Comparison of ENCODE assay signal across 10 mouse cellular contexts in the genomic region with DNA sequence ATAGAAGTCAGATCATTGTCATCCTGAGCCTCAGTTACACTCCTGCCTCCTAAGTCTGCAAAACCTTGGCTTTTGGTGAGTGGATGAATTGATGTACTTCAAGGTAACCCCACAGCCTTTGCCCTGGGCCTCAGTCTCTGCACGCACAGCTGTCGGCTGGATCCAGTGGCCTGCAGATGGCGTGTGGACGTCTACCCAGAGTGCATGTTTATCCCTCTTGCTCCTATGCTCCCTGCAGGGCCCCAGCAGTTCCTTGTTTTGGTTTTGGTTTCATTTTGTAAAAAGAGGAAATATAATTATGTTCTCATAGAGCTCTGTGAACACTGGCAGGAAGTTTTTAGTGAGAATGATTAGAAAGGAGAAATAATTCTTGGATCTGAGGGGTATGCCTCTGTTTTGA. TPM values are rescaled to one million over a fixed set of nuclear protein-coding genes. Genes with fewer than 3 reads are reported as not detected.
DNase-seq lines count a peak whose midpoint lies in the region; ATAC-seq and TF ChIP-seq lines count a peak whose summit lies in the region.
"Had no signal": no experiment of that assay in that cellular context is flagged by ENCODE, and none has a peak within 500 bp of the region (broad histone marks: within the 10 kb centered on the region; RNA-seq: fewer than 3 reads in every experiment).

No protein-coding gene starts in this region.

- no peaks in the 10 kb centered on the region for H3K9me3 ChIP-seq in hindbrain, postnatal 0 days (ENCODE audit: low read length)
- H3K9me3 ChIP-seq in hindbrain, embryonic 13.5 days: no peaks in the 10 kb centered on the region
- H3K9me3 ChIP-seq in heart, embryonic 15.5 days (replicated peaks): no peaks in the 10 kb centered on the region
- H3K9me3 ChIP-seq: hindbrain, embryonic 15.5 days had no signal

- no peak for ATAC-seq in hindbrain, postnatal 0 days
- ATAC-seq in hindbrain, embryonic 13.5 days (ENCODE audit: low FRiP score): no peak
- no peak; the same call in 1 of the 2 replicates for ATAC-seq in heart, embryonic 15.5 days (replicated peaks; ENCODE audit: insufficient number of reproducible peaks, insufficient read depth, low FRiP score, low read depth)
- ATAC-seq: Patski had no signal

- H3K4me3 ChIP-seq in hindbrain, postnatal 0 days (ENCODE audit: low read length): no peak overlapping the region
- no peak overlapping the region for H3K4me3 ChIP-seq in hindbrain, embryonic 13.5 days
- no peak overlapping the region for H3K4me3 ChIP-seq in heart, embryonic 15.5 days
- H3K4me3 ChIP-seq: hindbrain, embryonic 15.5 days had no signal

- no peaks in the 10 kb centered on the region for H3K4me1 ChIP-seq in hindbrain, postnatal 0 days (ENCODE audit: insufficient read depth, low read length)
- peaks cover 12% of the 10 kb centered on the region for H3K4me1 ChIP-seq in hindbrain, embryonic 13.5 days (replicated peaks)
- H3K4me1 ChIP-seq in heart, embryonic 15.5 days (replicated peaks): peaks cover 13% of the 10 kb centered on the region

- peak; percentile 47 for TF ChIP-seq CTCF in hindbrain, postnatal 0 days (IDR thresholded peaks at IDR 0.05; ENCODE audit: low read depth)

- H3K9ac ChIP-seq in hindbrain, postnatal 0 days (replicated peaks; ENCODE audit: low read length): no peak overlapping the region
- no peak overlapping the region for H3K9ac ChIP-seq in hindbrain, embryonic 13.5 days
- no peak overlapping the region for H3K9ac ChIP-seq in heart, embryonic 15.5 days
- H3K9ac ChIP-seq: hindbrain, embryonic 15.5 days had no signal

- H3K36me3 ChIP-seq in hindbrain, postnatal 0 days (ENCODE audit: insufficient read depth, low read length): no peaks in the 10 kb centered on the region
- no peaks in the 10 kb centered on the region for H3K36me3 ChIP-seq in hindbrain, embryonic 13.5 days
- H3K36me3 ChIP-seq in heart, embryonic 15.5 days: no peaks in the 10 kb centered on the region
- H3K36me3 ChIP-seq: hindbrain, embryonic 15.5 days had no signal

- H3K27ac ChIP-seq in hindbrain, postnatal 0 days: no peak overlapping the region
- no peak overlapping the region for H3K27ac ChIP-seq in hindbrain, embryonic 13.5 days
- peak overlapping the region; percentile 4; the same call in 1 of the 2 replicates for H3K27ac ChIP-seq in heart, embryonic 15.5 days
- H3K27ac ChIP-seq: hindbrain, embryonic 15.5 days had no signal

- no peaks in the 10 kb centered on the region for H3K27me3 ChIP-seq in hindbrain, postnatal 0 days (ENCODE audit: insufficient read depth, low read length)
- H3K27me3 ChIP-seq in hindbrain, embryonic 13.5 days: no peaks in the 10 kb centered on the region
- H3K27me3 ChIP-seq in heart, embryonic 15.5 days: no peaks in the 10 kb centered on the region
- H3K27me3 ChIP-seq: hindbrain, embryonic 15.5 days; Patski had no signal

- 46% methylated on average over 4 of the region's 4 CpGs for WGBS in hindbrain, postnatal 0 days
- 65% methylated on average over 4 of the region's 4 CpGs for WGBS in hindbrain, embryonic 13.5 days
- WGBS in heart, embryonic 15.5 days: 27% methylated on average over 4 of the region's 4 CpGs

- H3K4me2 ChIP-seq in hindbrain, postnatal 0 days (ENCODE audit: low read depth, low read length): no peak overlapping the region
- no peak overlapping the region for H3K4me2 ChIP-seq in hindbrain, embryonic 13.5 days
- no peak overlapping the region for H3K4me2 ChIP-seq in heart, embryonic 15.5 days
- H3K4me2 ChIP-seq: hindbrain, embryonic 15.5 days had no signal

- no peak for DNase-seq in hindbrain, postnatal 0 days (ENCODE audit: low spot score)
- DNase-seq in adrenal gland, postnatal 10 days: peak; percentile 66
- peak; percentile 50 for DNase-seq in liver
- peak; percentile 44 for DNase-seq in naive thymus-derived CD4-positive, alpha-beta T cell, adult 2 months (ENCODE audit: low read depth)
- no peak for DNase-seq in Muller cell, postnatal 12 days (ENCODE audit: inconsistent ontology term)
- no peak for DNase-seq in c-Kit-positive CD71-positive TER-119-positive erythroid progenitor cells, embryonic 14.5 days (ENCODE audit: low spot score)

RNA-seq across cellular contexts. Expression of a gene that starts 46.4 kb away (rescaled TPM):
- 81.8 and 90.3 TPM in 2 replicates for total RNA-seq in hindbrain, postnatal 0 days (2014; rRNA removed)
- polyA plus RNA-seq in hindbrain, postnatal 0 days (2015; fragmentation: Nextera tagmentation; extraction: Ambion mirVana): 133 and 134 TPM in 2 replicates
- 126 and 132 TPM in 2 replicates for polyA plus RNA-seq in hindbrain, embryonic 13.5 days (2015; fragmentation: Nextera tagmentation; extraction: Ambion mirVana)
- 100 to 1,000 TPM in 1 of 2 experiments, 10 to 100 TPM in 1; 98.7 to 133 TPM for total RNA-seq in adrenal gland, postnatal 10 days (2021)
- polyA plus RNA-seq in heart, embryonic 15.5 days (2015; fragmentation: Nextera tagmentation; extraction: Ambion mirVana): 79.9 and 94.7 TPM in 2 replicates

Comparison
In these comparisons a context has a peak if more than half of its experiments do, and no peak if none do; other contexts are left out.
1. DNase-seq: peak in adrenal gland, postnatal 10 days (single experiment), liver (single experiment) and naive thymus-derived CD4-positive, alpha-beta T cell, adult 2 months (single experiment); none in hindbrain, postnatal 0 days (single experiment), Muller cell, postnatal 12 days (single experiment) and c-Kit-positive CD71-positive TER-119-positive erythroid progenitor cells, embryonic 14.5 days (single experiment).